Mouse (Mus musculus) frontal cortex, postnatal 10 days (tissue): ENCODE measurements around the gene Adamtsl1.

Experiments used
- DNase-seq, 2 experiments: peaks; one replicate each; pipeline ENCODE4 v3.0.0; 2022; ENCODE audit warnings: low spot score in 2 of 2, mixed read lengths in 1 of 2

The Adamtsl1 gene

GRCm38 (mm10) chr4:85669735-85670134 is 155.8 kb downstream of the Adamtsl1 start:
- DNase-seq, result no peak

GRCm38 (mm10) chr4:85672290-85672689 is 158.3 kb downstream of the Adamtsl1 start:
- no peak for DNase-seq

GRCm38 (mm10) chr4:85677621-85678020 is 163.6 kb downstream of the Adamtsl1 start:
- DNase-seq, result no peak

- no peak for DNase-seq
These were observed 172.2 kb downstream of the Adamtsl1 start for GRCm38 (mm10) chr4:85686160-85686559.

GRCm38 (mm10) chr4:85695237-85695636 is 181.3 kb downstream of the Adamtsl1 start:
- DNase-seq, result no peak

GRCm38 (mm10) chr4:85707352-85708057 is 193.5 kb downstream of the Adamtsl1 start:
- peak; percentile 10 to 13 for DNase-seq

- no peak for DNase-seq
These were observed 195.7 kb downstream of the Adamtsl1 start for GRCm38 (mm10) chr4:85709636-85710035.

GRCm38 (mm10) chr4:85724999-85725398 is 211.0 kb downstream of the Adamtsl1 start:
- no peak for DNase-seq

GRCm38 (mm10) chr4:85727731-85728130 is 213.8 kb downstream of the Adamtsl1 start:
- no peak for DNase-seq

- no peak for DNase-seq
These were observed 214.4 kb downstream of the Adamtsl1 start for GRCm38 (mm10) chr4:85728416-85728815.

GRCm38 (mm10) chr4:85740478-85740877 is 226.5 kb downstream of the Adamtsl1 start:
- DNase-seq, result no peak

- no peak for DNase-seq
These were observed 227.9 kb downstream of the Adamtsl1 start for GRCm38 (mm10) chr4:85741825-85742391.

- DNase-seq, result no peak
These were observed 229.5 kb downstream of the Adamtsl1 start for GRCm38 (mm10) chr4:85743427-85743826.

GRCm38 (mm10) chr4:85762684-85763083 is 248.7 kb downstream of the Adamtsl1 start:
- no peak for DNase-seq

- DNase-seq, result no peak
These were observed 249.4 kb downstream of the Adamtsl1 start for GRCm38 (mm10) chr4:85763161-85764014.

GRCm38 (mm10) chr4:85764015-85764450 is 250.1 kb downstream of the Adamtsl1 start:
- no peak for DNase-seq

GRCm38 (mm10) chr4:85764476-85764875 is 250.5 kb downstream of the Adamtsl1 start:
- DNase-seq, result no peak

- no peak for DNase-seq
These were observed 253.7 kb downstream of the Adamtsl1 start for GRCm38 (mm10) chr4:85767666-85768065.

- no peak for DNase-seq
These were observed 254.1 kb downstream of the Adamtsl1 start for GRCm38 (mm10) chr4:85768107-85768506.

GRCm38 (mm10) chr4:85782511-85782910 is 268.5 kb downstream of the Adamtsl1 start:
- DNase-seq, result no peak

GRCm38 (mm10) chr4:85783768-85784379 is 269.9 kb downstream of the Adamtsl1 start:
- DNase-seq, result no peak

GRCm38 (mm10) chr4:85784428-85784827 is 270.5 kb downstream of the Adamtsl1 start:
- DNase-seq, result no peak
